Mouse (Mus musculus) ovary, postnatal 36 days (tissue): ENCODE results near the gene Evc2.

ENCODE experiments used
- DNase-seq: peaks from one replicate; pipeline ENCODE4 v3.0.0; 2022; ENCODE audit warnings: low spot score, mixed read lengths

The Evc2 gene

DNA sequence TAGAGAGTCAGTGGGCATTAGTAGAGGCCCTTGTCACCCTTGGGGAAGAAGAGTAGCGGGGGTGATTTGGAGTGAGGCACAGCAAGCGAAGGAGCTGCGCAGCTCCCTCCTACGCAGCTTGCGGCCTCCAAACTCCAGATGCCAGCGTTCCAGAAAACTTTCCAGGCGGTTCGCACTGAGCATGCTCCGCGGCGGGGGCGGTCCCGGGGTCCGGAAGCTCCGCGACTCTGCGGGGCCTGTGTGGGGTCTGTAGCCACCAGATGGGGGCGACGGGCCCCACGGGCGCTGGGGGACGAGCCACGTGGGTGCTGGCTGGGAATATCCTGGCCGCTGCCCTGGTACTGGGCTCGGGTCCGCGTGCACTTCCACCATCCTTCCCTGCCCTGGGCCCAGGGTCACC lies at the start of gene Evc2:
TSS of gene Evc2 (plus strand) at position 212 of the 400 bp plus-strand sequence.
- DNase-seq: peak; percentile 84

DNA sequence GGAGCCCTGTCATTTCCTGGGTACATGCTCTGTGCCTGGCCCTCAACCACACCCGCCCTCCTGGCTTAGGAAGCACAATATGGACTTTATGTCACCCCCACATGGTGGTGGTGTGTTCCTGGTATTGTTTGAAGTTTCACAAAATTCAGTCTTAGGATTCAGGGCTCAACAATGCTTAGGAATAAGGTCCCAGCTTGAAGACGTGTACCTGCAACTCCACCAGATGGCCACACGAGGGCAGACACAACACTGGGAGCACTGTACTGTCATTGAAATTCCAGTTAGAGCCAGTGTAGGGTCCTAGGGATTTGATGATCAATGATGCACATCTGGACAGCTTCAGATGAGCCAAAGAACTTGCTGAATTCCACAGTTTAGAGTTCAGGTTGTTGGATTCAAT lies 49.1 kb upstream of the Evc2 start:
- no peak for DNase-seq

DNA sequence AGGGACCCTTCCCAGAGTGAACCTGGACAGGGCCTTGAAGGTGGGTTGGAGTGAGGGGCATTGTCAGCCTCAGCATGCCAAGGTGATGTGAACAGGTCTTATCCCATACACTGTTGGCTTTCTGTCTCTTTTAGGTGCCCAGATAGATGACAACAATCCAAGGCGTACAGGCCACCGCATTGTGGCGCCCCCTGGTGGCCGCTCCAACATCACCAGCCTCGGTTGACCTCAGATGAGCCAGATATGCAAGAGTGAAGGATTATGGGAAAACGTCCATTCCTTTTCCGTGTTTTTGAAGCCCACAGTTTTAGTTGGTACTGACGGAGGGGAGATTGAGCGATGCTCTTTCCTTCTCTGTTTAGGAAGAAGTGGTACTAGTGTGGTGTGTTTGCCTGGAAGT lies 47.3 kb upstream of the Evc2 start:
- DNase-seq: no peak

DNA sequence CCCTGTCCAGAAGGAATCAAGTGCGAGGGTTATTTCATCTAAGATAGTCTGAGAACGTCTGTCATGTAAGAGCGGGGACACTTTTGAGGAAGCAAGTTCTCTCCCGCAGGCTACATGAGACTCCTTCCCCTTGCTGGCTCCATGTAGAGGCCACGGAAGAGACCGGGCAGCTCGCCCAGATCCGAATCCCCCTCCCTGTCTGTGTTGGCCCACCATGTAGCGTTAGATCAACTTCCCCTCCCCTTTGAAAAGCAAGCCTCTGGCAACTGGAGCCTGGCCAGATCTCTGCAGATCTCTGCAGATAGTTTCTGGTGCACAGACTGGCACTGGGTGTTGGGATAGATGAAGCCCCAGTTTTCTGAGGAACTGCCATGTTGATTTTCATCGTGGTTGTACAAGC lies 41.6 kb upstream of the Evc2 start:
- DNase-seq: no peak

DNA sequence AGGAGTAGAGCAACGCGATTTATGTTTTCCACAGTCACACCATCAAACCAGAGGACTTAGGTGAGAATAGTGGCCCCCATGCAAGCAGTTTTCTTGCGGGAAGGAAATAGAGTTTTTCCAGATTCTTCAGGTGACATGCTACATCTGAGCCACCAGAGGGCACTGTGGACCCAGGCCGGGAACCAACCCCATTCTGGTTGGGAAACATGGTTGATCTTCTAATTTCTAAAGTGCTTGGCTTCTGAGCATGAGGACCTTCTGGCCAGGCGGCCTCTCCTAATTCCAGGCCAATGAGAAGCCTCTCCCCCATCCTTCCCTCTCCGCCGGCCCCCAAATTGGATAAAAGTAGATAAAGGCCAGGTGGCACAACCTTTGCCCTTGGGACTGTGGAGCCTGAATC lies 39.9 kb upstream of the Evc2 start:
- peak; percentile 26 for DNase-seq

DNA sequence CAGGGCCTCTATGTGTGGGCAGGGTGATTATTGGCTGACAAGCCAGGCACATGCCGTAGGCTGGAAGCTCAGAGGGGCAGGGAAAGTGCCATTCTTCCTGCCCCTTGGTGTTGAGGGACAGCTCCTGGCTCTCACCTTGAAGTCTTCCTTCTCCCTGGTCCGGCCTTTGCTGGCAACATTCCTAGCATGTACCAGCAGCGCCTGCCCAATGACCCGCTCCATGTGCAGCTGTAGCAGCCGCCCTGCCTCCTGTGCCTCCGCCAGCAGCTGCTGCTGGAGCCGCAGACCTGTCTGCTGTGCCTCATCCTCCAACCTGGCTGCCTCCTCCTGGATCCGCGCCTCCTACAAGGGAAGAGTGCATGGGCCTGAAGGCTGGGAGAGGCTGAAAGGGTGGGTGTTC lies 28.3 kb upstream of the Evc2 start:
- no peak for DNase-seq

DNA sequence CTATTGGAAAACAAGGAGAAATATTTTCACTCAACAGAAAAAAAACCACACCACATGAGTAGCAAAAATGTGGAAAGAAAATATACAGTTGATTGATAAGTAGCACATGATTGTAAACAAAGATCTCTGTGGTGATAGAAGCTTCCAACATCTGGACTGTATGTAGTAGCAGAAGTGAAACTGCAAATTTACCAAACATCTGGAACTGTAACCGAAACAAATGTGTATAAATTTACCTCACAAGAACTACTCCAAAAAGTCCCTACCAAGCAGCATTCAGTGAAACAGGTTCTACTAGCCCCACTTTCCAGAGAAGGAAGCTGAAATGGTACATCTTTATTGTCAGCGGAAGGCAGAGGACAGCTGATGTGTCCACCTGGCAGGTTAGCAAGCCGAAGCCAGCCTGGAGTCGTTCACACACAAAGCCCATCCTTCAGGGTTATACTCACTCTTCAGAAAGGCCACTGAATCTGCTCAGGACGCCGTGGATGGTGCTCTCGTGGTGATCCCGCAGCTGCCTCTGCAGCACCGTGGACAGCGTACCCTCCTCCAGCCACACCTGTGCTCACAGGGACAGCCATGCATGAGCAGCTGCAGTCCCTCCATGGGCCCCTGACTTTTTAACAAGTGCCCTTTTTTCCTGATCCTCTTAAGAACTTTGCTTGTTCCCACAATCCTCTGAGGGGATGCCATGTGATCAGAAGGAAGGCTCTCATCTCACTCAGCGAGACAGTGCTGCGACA lies 25.1 kb upstream of the Evc2 start:
- no peak for DNase-seq

DNA sequence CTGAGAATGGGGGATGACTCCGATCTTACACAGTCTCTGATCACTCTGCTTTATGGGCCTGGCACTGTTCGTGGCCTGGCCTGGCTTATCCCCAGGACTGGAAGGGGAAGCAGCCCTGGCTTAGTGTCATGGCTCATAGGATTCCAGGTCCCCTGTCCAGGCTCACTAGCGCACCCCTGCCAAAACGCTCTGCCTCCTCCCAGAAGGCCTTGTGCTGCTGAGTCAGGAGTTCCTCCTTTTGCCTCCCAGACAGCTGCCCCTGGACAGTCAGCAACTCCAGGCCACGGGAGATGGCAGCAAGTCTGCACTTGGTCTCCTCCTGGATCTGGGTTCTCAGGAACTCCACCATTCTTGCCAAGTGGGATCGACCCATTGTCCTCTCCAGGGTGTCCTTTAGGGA lies 19.6 kb upstream of the Evc2 start:
- no peak for DNase-seq

DNA sequence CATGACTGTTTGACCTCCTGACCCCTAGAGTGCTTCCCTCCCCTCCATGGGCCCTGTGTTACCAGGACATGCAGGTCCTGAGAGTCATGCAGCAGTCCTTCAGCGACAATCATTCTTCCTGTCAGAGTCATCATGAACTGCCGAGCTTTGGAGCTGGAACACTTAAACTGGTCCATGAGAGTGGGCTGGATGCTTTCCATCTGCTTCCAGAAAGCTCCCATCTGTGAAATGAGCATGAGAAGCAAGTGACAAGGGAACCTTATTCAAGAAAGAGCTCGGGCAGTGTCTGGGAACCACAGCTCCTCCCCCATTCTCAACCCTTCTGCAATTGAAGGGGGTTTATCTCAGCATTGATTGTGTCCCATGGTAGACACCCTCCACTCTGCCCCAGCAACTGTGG lies 18.1 kb upstream of the Evc2 start:
- no peak for DNase-seq

DNA sequence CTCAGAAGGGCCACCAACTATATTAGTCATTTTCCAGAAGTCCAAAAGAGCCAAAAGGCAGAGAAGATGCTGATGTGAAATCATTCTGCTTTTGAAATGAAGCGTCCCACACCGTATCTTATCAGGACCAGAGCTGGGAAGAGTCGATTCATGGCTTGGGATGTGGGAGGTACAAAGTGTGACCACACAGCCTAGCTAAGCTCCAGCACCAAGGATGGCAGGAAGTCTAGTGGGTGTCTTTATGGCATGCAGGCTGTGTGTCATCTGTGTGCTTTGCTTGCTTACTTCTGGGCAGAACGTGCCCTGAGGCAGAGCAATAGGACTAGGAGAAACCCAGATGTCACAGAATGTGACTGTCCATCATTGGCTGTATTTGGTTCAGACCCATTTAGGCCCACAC lies 17.5 kb upstream of the Evc2 start:
- no peak for DNase-seq

DNA sequence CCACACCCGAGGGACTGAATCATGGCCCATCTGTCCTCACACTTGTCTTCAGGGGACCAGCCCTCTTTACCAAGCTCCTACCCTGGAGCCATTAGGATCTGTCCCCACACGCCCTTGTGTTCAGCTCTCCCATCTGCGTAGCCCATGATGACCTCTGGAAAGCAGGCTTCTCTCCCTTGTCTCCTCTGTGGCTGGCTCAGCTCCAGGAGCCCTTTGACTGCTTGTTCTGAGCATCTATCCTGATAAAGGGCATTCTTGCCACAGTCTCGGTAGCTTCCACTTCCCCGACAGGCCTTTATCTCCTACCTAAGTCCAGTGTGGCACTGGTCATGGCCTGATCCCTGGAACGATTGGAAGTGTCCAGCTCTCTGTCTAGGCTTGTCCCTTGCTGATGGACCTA lies 11.6 kb upstream of the Evc2 start:
- DNase-seq: no peak

DNA sequence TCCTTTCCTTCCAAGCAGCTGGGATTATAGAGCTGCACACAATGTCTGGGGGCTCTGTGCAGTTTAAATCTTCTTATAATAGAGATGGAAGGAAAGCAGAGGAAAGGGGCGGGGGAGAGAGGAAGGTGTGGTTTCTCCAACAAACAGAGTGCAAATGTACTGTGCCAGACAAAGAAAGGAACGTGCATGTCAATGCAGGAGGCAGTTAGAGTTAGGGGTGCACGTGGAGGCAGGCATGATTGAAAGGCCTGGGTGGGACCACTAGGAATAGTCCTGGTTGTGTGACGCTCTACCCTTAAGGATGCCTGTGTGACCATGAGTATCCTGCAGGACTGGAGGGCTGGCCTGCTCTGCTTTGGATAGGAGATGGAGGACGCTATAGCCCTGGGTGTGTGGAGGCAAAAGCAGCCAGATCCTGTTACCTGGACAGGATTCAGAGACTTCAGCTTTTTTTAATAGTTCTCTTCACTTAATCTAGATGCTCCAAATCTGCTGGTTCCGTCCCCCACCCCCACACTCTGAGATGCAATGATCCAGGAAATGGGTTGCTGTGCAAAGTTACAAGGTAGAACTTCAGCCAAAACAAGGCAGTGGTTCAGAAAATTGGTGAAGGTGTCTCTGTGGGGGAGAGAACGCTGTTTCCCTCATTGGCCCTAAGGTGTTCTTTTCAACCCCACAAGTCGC lies 7.7 kb upstream of the Evc2 start:
- no peak for DNase-seq

DNA sequence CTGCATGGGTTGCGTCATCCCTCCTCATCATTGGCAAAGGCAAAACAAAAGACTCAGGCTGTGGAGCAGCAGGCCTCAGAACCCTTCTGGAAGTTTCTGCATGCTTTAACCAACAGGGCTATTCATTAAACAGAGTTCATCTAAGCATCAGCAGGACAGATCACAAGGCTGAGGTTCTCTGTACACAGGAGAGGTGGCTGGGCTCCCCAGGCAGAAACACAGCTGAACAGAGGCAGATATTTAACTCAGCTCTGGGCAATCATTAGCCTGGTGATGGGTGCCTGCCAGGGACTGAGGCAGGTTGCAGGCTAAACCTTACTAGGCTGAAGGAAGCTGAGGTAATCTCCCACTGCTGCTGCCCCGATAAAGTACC lies 7.2 kb upstream of the Evc2 start:
- no peak for DNase-seq

DNA sequence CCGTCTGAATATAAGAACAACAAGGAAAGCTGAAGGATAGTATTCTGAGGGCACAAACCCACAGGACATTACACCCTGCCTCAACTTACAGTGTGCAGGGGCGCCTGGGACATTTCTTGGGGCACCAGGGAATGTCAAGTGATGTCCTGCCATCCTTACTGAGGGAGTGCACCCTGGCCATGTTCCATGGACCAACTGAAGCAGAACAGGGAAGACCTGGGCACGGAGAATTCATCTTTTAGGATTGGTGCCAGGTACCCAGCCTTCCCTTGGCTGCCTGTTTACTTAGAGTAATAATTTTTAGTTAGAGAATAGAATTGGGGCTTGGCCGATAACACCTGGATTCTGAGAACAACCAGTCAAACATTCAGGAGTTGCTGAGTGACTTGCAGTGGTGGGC lies 6.2 kb upstream of the Evc2 start:
- no peak for DNase-seq

DNA sequence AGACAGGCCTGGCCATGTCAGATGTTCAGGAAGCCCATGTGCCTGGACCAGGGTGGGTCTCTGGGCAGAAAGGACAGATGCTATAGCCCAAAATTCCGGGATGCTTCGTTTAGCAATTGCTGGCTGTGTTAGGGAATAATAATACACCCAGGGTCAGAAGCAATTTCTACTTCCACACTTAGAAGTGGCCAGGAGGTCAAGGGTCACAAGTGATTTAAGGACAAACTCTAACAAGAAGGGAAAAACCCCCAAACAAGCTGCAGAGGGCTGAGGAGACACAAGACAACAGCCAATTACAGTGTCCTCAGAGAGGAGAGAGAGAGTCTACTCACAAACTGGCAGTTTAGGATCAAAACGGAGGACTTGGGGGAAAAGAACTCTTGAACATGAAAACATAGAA lies 3.2 kb upstream of the Evc2 start:
- DNase-seq: no peak

DNA sequence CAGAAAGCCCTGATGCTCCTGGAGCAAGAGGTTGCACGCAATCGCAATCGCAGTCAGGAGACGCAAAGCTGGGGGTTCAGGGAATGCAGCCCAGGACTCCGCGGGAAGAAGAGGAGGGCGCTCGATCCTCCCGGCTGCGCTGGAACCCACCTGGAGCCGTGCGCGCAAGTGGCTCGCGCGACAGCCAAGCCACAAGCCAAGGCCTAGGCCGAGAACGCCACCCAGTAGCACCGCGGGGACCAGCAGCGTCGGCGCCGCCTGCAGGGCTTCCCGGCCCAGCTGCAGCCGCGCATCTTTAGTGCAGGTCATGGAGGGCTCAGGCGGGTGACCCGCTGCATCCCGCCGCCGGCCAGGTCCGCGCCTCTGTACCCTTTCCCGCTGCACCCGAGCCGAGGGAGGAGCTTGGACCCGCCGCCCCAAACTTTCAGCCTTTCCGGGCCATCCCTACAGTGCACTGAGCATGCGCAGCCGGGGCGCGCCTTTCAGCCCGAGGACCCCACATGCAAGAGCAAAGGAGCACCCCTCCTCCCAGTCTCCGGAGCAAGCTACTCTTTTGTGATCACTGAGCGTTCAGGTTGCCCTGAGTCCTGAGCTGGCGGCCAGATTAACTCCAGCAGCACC lies 1.7 kb upstream of the Evc2 start, which contains the start of gene Evc:
TSS of gene Evc (minus strand) at position 410 of the 621 bp plus-strand sequence.
- DNase-seq: peak; percentile 74

DNA sequence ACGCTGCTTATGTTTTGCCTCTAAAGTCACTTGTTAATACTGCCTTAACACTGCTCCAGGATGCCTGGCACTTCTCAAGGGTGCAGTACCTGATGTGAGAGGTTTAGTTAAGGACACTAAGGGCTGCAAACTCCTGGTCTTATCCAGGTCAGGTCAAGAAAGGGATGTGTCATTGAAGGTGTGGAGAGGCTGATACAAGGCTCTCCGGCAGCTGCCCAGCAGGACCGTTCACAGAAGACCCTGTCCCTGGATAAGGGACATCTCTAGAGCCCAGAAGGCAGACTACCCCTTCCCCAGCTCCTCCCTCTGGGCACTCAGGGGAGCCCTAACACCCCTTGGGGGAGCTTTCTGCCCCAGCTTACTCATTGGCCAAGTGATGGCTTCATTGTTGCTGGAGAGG lies 603 bp upstream of the Evc2 start:
- DNase-seq: no peak

DNA sequence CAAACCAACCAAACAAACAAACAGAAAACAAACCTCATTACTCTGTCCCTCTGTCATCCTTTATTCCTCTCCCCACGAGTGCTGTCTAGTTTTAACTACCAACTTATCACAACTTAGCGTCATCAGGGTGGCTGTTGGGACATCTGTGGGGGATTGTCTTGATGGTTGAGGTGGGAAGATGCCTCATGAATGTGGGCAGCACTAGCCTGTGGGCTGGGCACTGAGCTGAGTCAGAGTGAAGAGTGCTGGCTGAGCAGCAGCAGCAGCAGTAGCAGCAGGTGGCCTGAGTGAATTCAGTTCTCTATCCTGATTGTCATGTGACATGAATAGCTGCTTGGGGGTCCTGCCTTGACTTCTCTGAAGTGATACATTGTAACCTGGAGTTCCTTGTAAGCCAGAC lies 5.7 kb downstream of the Evc2 start:
- DNase-seq: no peak

DNA sequence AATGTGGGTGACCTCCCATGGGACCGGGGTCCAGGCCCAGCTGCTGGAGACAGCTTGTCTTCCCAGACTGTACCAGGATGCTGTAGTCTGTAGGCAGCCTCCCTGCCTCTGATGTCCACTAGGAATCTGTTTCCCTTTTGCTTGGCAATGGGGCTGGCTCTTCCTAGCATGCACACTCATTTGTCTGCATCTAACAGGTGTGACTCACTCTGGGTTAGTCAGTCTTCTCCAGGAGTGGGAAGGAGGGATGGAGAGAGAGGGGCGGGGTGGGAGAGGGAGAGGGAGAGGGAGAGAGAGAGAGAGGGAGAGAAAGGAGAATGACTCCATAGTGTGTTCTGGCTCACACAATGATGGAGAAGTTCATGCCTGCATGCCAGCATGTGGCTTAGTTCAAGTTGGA lies 13.5 kb downstream of the Evc2 start:
- no peak for DNase-seq

DNA sequence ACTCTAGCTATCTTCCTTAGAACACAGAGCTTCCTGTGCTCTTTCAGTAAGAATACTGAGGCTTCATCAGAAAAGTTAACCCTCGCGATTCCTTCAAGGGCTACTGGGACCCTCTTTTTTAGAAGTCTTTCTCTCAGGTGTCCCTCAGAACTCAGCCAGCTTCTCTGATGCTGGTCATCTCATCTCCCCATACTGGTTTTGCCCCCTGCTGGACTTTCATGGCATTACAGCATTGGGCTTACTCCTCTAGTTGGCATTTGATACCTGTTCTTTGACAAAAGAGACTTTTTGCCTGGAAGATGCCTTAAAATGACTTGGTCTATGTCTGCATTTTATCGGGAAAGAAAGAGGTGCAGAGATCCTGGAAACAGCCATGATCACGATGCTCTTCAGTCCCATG lies 16.1 kb downstream of the Evc2 start:
- DNase-seq: peak; percentile 30

DNA sequence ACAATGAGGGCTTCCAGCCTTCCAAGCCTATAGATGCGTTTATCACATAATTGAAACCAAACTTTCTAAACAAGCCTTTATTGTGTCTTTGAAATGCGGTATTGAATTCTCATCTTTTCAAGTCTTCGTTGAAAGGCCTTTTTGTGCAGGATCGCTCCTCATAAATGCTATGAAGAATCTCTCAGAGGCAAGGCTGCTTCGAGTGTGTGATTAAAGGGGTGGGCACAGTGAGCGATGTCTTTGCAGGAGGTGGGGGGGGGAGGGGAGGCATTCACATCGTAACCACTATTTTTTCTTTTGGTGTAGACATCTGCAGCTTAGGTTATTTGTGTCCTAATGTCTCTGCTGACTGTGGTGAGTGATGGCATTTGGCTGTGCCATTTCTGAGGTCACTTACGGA lies 17.7 kb downstream of the Evc2 start:
- no peak for DNase-seq

DNA sequence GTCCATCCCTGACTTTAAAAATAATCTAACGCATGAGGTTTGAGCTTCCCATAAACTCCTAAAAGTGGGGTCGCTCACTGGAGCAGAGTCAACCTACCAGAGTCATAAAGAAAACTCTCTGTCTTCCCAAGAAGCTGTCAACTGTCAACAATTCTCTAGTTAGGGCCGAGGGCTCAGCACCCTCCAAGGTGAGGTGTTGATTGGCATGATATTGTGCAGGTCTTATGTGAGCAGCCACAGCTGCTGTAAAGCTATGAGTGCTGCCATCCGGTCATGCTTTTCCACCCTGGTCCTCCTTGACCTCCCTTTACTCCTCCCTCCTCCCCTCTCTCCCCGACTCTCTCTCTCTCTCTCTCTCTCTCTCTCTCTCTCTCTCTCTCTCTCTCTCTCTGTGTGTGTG lies 24.3 kb downstream of the Evc2 start:
- no peak for DNase-seq

DNA sequence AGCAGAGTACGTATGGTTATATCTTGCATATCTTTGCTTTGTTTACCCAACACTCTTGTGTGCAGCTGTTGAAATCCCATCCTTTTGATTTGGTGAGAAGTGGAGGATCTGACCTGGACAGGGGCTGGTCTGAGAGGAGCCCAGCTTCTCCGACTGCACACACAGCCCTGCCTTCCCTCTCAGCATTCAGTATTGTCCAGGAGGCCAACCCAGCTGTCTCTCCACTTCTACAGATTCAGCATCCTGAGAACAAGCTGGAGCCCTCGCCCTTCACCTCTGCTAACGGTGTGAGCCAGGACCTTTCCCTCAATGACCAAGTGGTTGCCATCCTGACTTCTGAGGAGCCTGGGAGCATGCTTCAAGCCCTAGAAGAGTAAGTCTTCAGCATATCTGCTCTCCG lies 25.0 kb downstream of the Evc2 start:
- DNase-seq: no peak

DNA sequence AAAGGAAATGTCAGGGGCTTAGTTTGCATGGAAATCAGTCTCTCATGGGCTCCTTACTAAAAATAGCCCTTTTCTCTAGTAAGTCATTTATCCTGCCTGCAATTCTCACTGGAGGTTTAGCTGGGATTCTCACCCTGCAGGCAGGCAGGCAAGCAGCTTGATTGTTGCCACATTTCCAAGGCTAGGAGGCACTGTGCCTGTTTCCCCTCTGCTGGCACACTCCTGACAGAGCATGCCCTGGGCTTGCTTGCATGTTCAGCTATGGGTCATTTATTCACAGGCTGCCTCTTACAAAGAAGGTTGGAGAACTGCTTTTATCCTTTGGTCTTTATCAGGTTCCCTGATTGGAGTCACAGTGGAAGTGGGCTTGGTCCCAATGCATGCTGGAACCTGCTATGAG lies 27.5 kb downstream of the Evc2 start:
- no peak for DNase-seq
